Mouse (Mus musculus) heart, adult 11 months (tissue): ENCODE measurements around the gene Rfx4.
A peak's percentile ranks its signal among the peaks of the same experiment; 100 is the strongest.

Experiments used
- DNase-seq: peaks from one replicate; pipeline ENCODE4 v3.0.0; 2022

The Rfx4 gene

GRCm38 (mm10) chr10:84815676-84816436, 60.0 kb downstream of the Rfx4 start:
- peak; percentile 93 for DNase-seq

GRCm38 (mm10) chr10:84817086-84817869, 61.4 kb downstream of the Rfx4 start:
- no peak for DNase-seq

GRCm38 (mm10) chr10:84819669-84820068, 63.8 kb downstream of the Rfx4 start:
- DNase-seq: no peak

GRCm38 (mm10) chr10:84820230-84820629, 64.4 kb downstream of the Rfx4 start:
- DNase-seq: no peak

- no peak for DNase-seq
These were observed 66.9 kb downstream of the Rfx4 start for GRCm38 (mm10) chr10:84822741-84823151.

- peak; percentile 94 for DNase-seq
These were observed 67.8 kb downstream of the Rfx4 start for GRCm38 (mm10) chr10:84823621-84824020.

- no peak for DNase-seq
These were observed 73.1 kb downstream of the Rfx4 start for GRCm38 (mm10) chr10:84829009-84829408.

GRCm38 (mm10) chr10:84835596-84835995, 79.7 kb downstream of the Rfx4 start:
- DNase-seq: peak; percentile 84

GRCm38 (mm10) chr10:84836104-84836503, 80.2 kb downstream of the Rfx4 start:
- no peak for DNase-seq

- peak; percentile 70 for DNase-seq
These were observed 81.5 kb downstream of the Rfx4 start for GRCm38 (mm10) chr10:84837355-84837754.

- DNase-seq: no peak
These were observed 83.1 kb downstream of the Rfx4 start for GRCm38 (mm10) chr10:84838850-84839473.

GRCm38 (mm10) chr10:84846638-84847037, 90.8 kb downstream of the Rfx4 start:
- no peak for DNase-seq

GRCm38 (mm10) chr10:84851981-84852979, 96.4 kb downstream of the Rfx4 start:
- DNase-seq: peak; percentile 95

- DNase-seq: peak; percentile 83
These were observed 98.2 kb downstream of the Rfx4 start for GRCm38 (mm10) chr10:84854059-84854458.

- DNase-seq: peak; percentile 65
These were observed 99.6 kb downstream of the Rfx4 start for GRCm38 (mm10) chr10:84855466-84855865.

- no peak for DNase-seq
These were observed 102.5 kb downstream of the Rfx4 start for GRCm38 (mm10) chr10:84858371-84858770.

- DNase-seq: no peak
These were observed 103.1 kb downstream of the Rfx4 start for GRCm38 (mm10) chr10:84858806-84859496.

- no peak for DNase-seq
These were observed 103.9 kb downstream of the Rfx4 start for GRCm38 (mm10) chr10:84859556-84860380.

GRCm38 (mm10) chr10:84863488-84863887, 107.6 kb downstream of the Rfx4 start:
- no peak for DNase-seq

GRCm38 (mm10) chr10:84867577-84867976, 111.7 kb downstream of the Rfx4 start:
- DNase-seq: no peak

GRCm38 (mm10) chr10:84871285-84871684, 115.4 kb downstream of the Rfx4 start:
- DNase-seq: peak; percentile 85
